Mouse (Mus musculus) stomach, embryonic 16.5 days (tissue): ENCODE measurements around the gene Lyst. TPM values are rescaled to one million over a fixed set of nuclear protein-coding genes. Genes with fewer than 3 reads are reported as not detected.

ENCODE experiments used
- ATAC-seq: fragments of 200-750 bp; cut with Nextera tagmentation; 2 replicates; pipeline ENCODE4 v1.8.0; 2017; ENCODE audit warnings: moderate number of reproducible peaks, moderate TSS enrichment; ENCODE audit not compliant: insufficient read depth, low FRiP score
- H3K27ac ChIP-seq: fragments of 300-500 bp; sonication (generic); 2 replicates; pipeline ENCODE4 v1.5.1; 2014; ENCODE audit warnings: low read length
- H3K27me3 ChIP-seq: fragments of 300-500 bp; sonication (generic); 2 replicates; pipeline ENCODE4 v1.6.1; 2014; ENCODE audit warnings: low read length, control low read depth, mixed read lengths; ENCODE audit not compliant: control insufficient read depth, insufficient read depth
- H3K36me3 ChIP-seq: fragments of 300-500 bp; sonication (generic); 2 replicates; pipeline ENCODE4 v1.6.1; 2014; ENCODE audit warnings: low read length; ENCODE audit not compliant: control insufficient read depth, insufficient read depth
- H3K4me1 ChIP-seq: fragments of 300-500 bp; sonication (generic); 2 replicates; pipeline ENCODE4 v1.6.1; 2014; ENCODE audit warnings: low read length, control low read depth, mixed read lengths; ENCODE audit not compliant: control insufficient read depth, insufficient read depth
- H3K4me2 ChIP-seq: fragments of 300-500 bp; sonication (generic); 2 replicates; pipeline ENCODE4 v1.6.1; 2014; ENCODE audit warnings: low read depth, low read length, mixed read lengths
- H3K4me3 ChIP-seq: fragments of 300-500 bp; sonication (generic); replicated peaks from 2 replicates; pipeline ENCODE4 v1.5.1; 2014; ENCODE audit warnings: mild to moderate bottlenecking, low read length
- H3K9ac ChIP-seq: fragments of 300-500 bp; sonication (generic); 2 replicates; pipeline ENCODE4 v1.6.1; 2014; ENCODE audit warnings: low read length
- H3K9me3 ChIP-seq: fragments of 300-500 bp; sonication (generic); replicated peaks from 2 replicates; pipeline ENCODE4 v1.6.1; 2016; ENCODE audit warnings: low read length, control low read depth; ENCODE audit not compliant: control insufficient read depth
- WGBS: fragments of 180-500 bp; shearing (Covaris S2); extraction: QIAGEN DNeasy Blood & Tissue Kit; methylation state at CpG from one replicate; pipeline ENCODE4 v1.1.7; 2014; 5-methylcytosine and 5-hydroxymethylcytosine counted together
- polyA plus RNA-seq: library from polyadenylated mRNA; unstranded; fragments of >200 nt; fragmentation: Nextera tagmentation; extraction: Ambion mirVana; gene quantifications from 2 replicates; pipeline ENCODE4 v1.2.1, GENCODE M21; 2015

Lyst gene
- polyA plus RNA-seq, 1 experiment from 2014 or later, result 4.9 TPM

GRCm38 (mm10) chr13:13569603-13570002 lies 20.6 kb upstream of the Lyst start:
- no peak overlapping the region for H3K9ac ChIP-seq
- no peak overlapping the region for H3K27ac ChIP-seq
- H3K36me3 ChIP-seq, result no peaks in the 10 kb centered on the region
- H3K4me3 ChIP-seq, result no peak overlapping the region
- no peaks in the 10 kb centered on the region for H3K4me1 ChIP-seq
- H3K27me3 ChIP-seq, result no peaks in the 10 kb centered on the region
- no peaks in the 10 kb centered on the region for H3K9me3 ChIP-seq
- no peak for ATAC-seq
- no peak overlapping the region for H3K4me2 ChIP-seq

GRCm38 (mm10) chr13:13572060-13572835 lies 17.9 kb upstream of the Lyst start:
- no peak overlapping the region for H3K4me2 ChIP-seq
- H3K4me1 ChIP-seq, result no peaks in the 10 kb centered on the region
- WGBS, result 80% methylated on average over 10 of the region's 10 CpGs
- H3K27me3 ChIP-seq, result no peaks in the 10 kb centered on the region
- no peak overlapping the region for H3K4me3 ChIP-seq
- H3K9me3 ChIP-seq, result no peaks in the 10 kb centered on the region
- H3K27ac ChIP-seq, result no peak overlapping the region
- no peak overlapping the region for H3K9ac ChIP-seq
- H3K36me3 ChIP-seq, result no peaks in the 10 kb centered on the region
- ATAC-seq, result no peak

GRCm38 (mm10) chr13:13572941-13573340 lies 17.3 kb upstream of the Lyst start:
- 91% methylated on average over 2 of the region's 2 CpGs for WGBS
- ATAC-seq, result no peak

GRCm38 (mm10) chr13:13573572-13574257 lies 16.5 kb upstream of the Lyst start:
- H3K9me3 ChIP-seq, result no peaks in the 10 kb centered on the region
- H3K4me3 ChIP-seq, result no peak overlapping the region
- H3K4me1 ChIP-seq, result no peaks in the 10 kb centered on the region
- no peaks in the 10 kb centered on the region for H3K27me3 ChIP-seq
- no peaks in the 10 kb centered on the region for H3K36me3 ChIP-seq
- 51% methylated on average over 5 of the region's 5 CpGs for WGBS
- no peak overlapping the region for H3K4me2 ChIP-seq
- H3K9ac ChIP-seq, result no peak overlapping the region
- H3K27ac ChIP-seq, result no peak overlapping the region
- ATAC-seq, result no peak

More at GRCm38 (mm10) chr13:13572941-13573340, 17.3 kb upstream of the Lyst start:
- H3K27ac ChIP-seq, result no peak overlapping the region
- H3K4me2 ChIP-seq, result no peak overlapping the region
- no peaks in the 10 kb centered on the region for H3K4me1 ChIP-seq
- H3K36me3 ChIP-seq, result no peaks in the 10 kb centered on the region
- H3K4me3 ChIP-seq, result no peak overlapping the region
- H3K9ac ChIP-seq, result no peak overlapping the region
- H3K9me3 ChIP-seq, result no peaks in the 10 kb centered on the region
- no peaks in the 10 kb centered on the region for H3K27me3 ChIP-seq

GRCm38 (mm10) chr13:13574258-13574870 lies 15.8 kb upstream of the Lyst start:
- Histone ChIP-seq H3K27me3 (no peaks in the 10 kb centered on the region), H3K4me1 (no peaks in the 10 kb centered on the region), H3K9ac (no peak overlapping the region), H3K4me2 (no peak overlapping the region), H3K9me3 (no peaks in the 10 kb centered on the region), H3K36me3 (no peaks in the 10 kb centered on the region), H3K4me3 (no peak overlapping the region), H3K27ac (no peak overlapping the region)
- no peak for ATAC-seq
- WGBS, result 86% methylated on average over 8 of the region's 8 CpGs

GRCm38 (mm10) chr13:13575106-13575505 lies 15.1 kb upstream of the Lyst start:
- H3K36me3 ChIP-seq, result no peaks in the 10 kb centered on the region
- no peak overlapping the region for H3K4me3 ChIP-seq
- no peaks in the 10 kb centered on the region for H3K4me1 ChIP-seq
- 59% methylated on average over 8 of the region's 8 CpGs for WGBS
- no peak overlapping the region for H3K9ac ChIP-seq
- no peaks in the 10 kb centered on the region for H3K27me3 ChIP-seq
- no peaks in the 10 kb centered on the region for H3K9me3 ChIP-seq
- ATAC-seq, result no peak
- H3K4me2 ChIP-seq, result no peak overlapping the region
- no peak overlapping the region for H3K27ac ChIP-seq

GRCm38 (mm10) chr13:13576469-13577205 lies 13.6 kb upstream of the Lyst start:
- H3K9ac ChIP-seq, result no peak overlapping the region
- H3K27me3 ChIP-seq, result no peaks in the 10 kb centered on the region
- no peaks in the 10 kb centered on the region for H3K9me3 ChIP-seq
- H3K4me3 ChIP-seq, result no peak overlapping the region
- ATAC-seq, result no peak
- no peaks in the 10 kb centered on the region for H3K36me3 ChIP-seq
- WGBS, result 56% methylated on average over 8 of the region's 8 CpGs
- H3K4me2 ChIP-seq, result no peak overlapping the region
- no peak overlapping the region for H3K27ac ChIP-seq
- H3K4me1 ChIP-seq, result no peaks in the 10 kb centered on the region

- Histone ChIP-seq H3K27ac (no peak overlapping the region), H3K4me2 (no peak overlapping the region)
- WGBS, result 66% methylated on average over 4 of the region's 4 CpGs
These were observed 8.2 kb upstream of the Lyst start for GRCm38 (mm10) chr13:13581988-13582387.

More at GRCm38 (mm10) chr13:13581988-13582387, 8.2 kb upstream of the Lyst start:
- no peak overlapping the region for H3K4me3 ChIP-seq
- H3K36me3 ChIP-seq, result no peaks in the 10 kb centered on the region
- no peak overlapping the region; the same call in 1 of the 2 replicates for H3K9ac ChIP-seq
- no peaks in the 10 kb centered on the region for H3K27me3 ChIP-seq
- ATAC-seq, result no peak
- no peaks in the 10 kb centered on the region for H3K4me1 ChIP-seq
- H3K9me3 ChIP-seq, result no peaks in the 10 kb centered on the region
